Mouse (Mus musculus) cerebellum, adult 9-10 months (tissue): ENCODE measurements around the gene Ythdf2.

ENCODE experiments used
- DNase-seq: peaks from one replicate; pipeline ENCODE4 v3.0.0; 2022

Ythdf2 gene

GRCm38 (mm10) chr4:132207280-132207679, 4.8 kb downstream of the Ythdf2 start:
- DNase-seq: no peak

- DNase-seq: no peak
Measured at GRCm38 (mm10) chr4:132198771-132199170, 13.3 kb downstream of the Ythdf2 start.

GRCm38 (mm10) chr4:132198285-132198712, 13.8 kb downstream of the Ythdf2 start:
- no peak for DNase-seq

GRCm38 (mm10) chr4:132194975-132195374, 17.1 kb downstream of the Ythdf2 start:
- DNase-seq: no peak

- DNase-seq: no peak
Measured at GRCm38 (mm10) chr4:132194373-132194772, 17.7 kb downstream of the Ythdf2 start.

GRCm38 (mm10) chr4:132187826-132188401, 24.2 kb downstream of the Ythdf2 start:
- DNase-seq: no peak

- DNase-seq: no peak
Measured at GRCm38 (mm10) chr4:132183162-132183561, 28.9 kb downstream of the Ythdf2 start.

GRCm38 (mm10) chr4:132181721-132182658, 30.1 kb downstream of the Ythdf2 start:
- no peak for DNase-seq

- DNase-seq: peak; percentile 63
Measured at GRCm38 (mm10) chr4:132180710-132181109, 31.4 kb downstream of the Ythdf2 start.

- DNase-seq: peak; percentile 66
Measured at GRCm38 (mm10) chr4:132178630-132179059, 33.5 kb downstream of the Ythdf2 start.

GRCm38 (mm10) chr4:132176474-132176873, 35.6 kb downstream of the Ythdf2 start:
- DNase-seq: no peak

GRCm38 (mm10) chr4:132170891-132171290, 41.2 kb downstream of the Ythdf2 start:
- no peak for DNase-seq

GRCm38 (mm10) chr4:132169761-132170160, 42.3 kb downstream of the Ythdf2 start:
- DNase-seq: no peak

- DNase-seq: no peak
Measured at GRCm38 (mm10) chr4:132169271-132169670, 42.8 kb downstream of the Ythdf2 start.

GRCm38 (mm10) chr4:132167436-132167835, 44.7 kb downstream of the Ythdf2 start:
- no peak for DNase-seq

- no peak for DNase-seq
Measured at GRCm38 (mm10) chr4:132166350-132167290, 45.5 kb downstream of the Ythdf2 start.

- DNase-seq: no peak
Measured at GRCm38 (mm10) chr4:132165691-132166090, 46.4 kb downstream of the Ythdf2 start.

GRCm38 (mm10) chr4:132156941-132157622, 55.0 kb downstream of the Ythdf2 start:
- DNase-seq: no peak

- no peak for DNase-seq
Measured at GRCm38 (mm10) chr4:132154877-132155670, 57.0 kb downstream of the Ythdf2 start.

GRCm38 (mm10) chr4:132151673-132152072, 60.4 kb downstream of the Ythdf2 start:
- DNase-seq: no peak

- DNase-seq: no peak
Measured at GRCm38 (mm10) chr4:132146201-132146600, 65.9 kb downstream of the Ythdf2 start.
